Mouse (Mus musculus) olfactory bulb, adult 2 months (tissue): ENCODE measurements around the gene Olfr920. TPM values are rescaled to one million over a fixed set of nuclear protein-coding genes. Genes with fewer than 3 reads are reported as not detected.

Experiments
- H3K27ac ChIP-seq: fragments of 200-500 bp; 2 replicates; pipeline ENCODE4 v1.5.1; 2012; ENCODE audit warnings: low read depth, low read length; ENCODE audit not compliant: insufficient read depth
- H3K4me1 ChIP-seq: fragments of 200-500 bp; 2 replicates; pipeline ENCODE4 v1.6.1; 2012; ENCODE audit warnings: low read length; ENCODE audit not compliant: control insufficient read depth, insufficient read depth
- H3K4me3 ChIP-seq: fragments of 200-500 bp; 2 replicates; pipeline ENCODE4 v1.5.1; 2012; ENCODE audit warnings: mild to moderate bottlenecking, low read depth, low read length, moderate library complexity; ENCODE audit not compliant: insufficient read depth
- CTCF ChIP-seq: fragments of 200-500 bp; IDR thresholded peaks from 2 replicates; pipeline ENCODE4 v1.5.1; 2012; ENCODE audit warnings: low read depth, mild to moderate bottlenecking, low read length, moderate library complexity; ENCODE audit not compliant: insufficient read depth
- POLR2A ChIP-seq: fragments of 200-500 bp; IDR thresholded peaks from 2 replicates; pipeline ENCODE4 v1.6.1; 2012; ENCODE audit warnings: mild to moderate bottlenecking, low read depth, low read length, moderate library complexity; ENCODE audit not compliant: insufficient read depth
- polyA plus RNA-seq: library from polyadenylated mRNA; stranded (reverse); fragments of >200 nt; gene quantifications from 2 replicates; pipeline ENCODE4 v1.2.4, GENCODE M21; 2012; ENCODE audit warnings: low replicate concordance; ENCODE audit not compliant: missing spikeins, insufficient read depth, insufficient read length

The Olfr920 gene
- polyA plus RNA-seq, 1 experiment: not detected

DNA sequence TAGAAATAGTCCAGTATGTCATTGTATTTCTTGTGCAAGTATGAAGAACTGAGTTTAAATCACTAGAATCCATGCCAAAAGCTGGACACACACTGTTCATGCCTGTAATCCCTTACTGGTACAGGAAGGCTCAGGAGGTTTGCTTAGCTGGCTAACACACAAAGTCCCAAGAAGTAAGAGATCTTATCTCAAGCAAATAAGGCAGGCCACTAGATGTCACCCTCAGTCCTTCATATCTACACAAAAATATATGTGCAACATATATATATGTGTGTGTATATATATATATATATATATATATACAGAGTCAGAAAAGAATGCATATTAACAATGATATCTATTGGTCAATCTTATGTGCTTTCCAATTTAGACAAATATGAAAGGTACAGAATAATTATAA lies 53.6 kb downstream of the Olfr920 start:
- TF ChIP-seq CTCF: no peak
- TF ChIP-seq POLR2A: no peak
- no peak overlapping the region for H3K4me3 ChIP-seq
- H3K4me1 ChIP-seq: no peaks in the 10 kb centered on the region
- no peak overlapping the region for H3K27ac ChIP-seq

Other genes starting within 250 kb of the Olfr920 start
- not detected in 2 replicates for gene Olfr911-ps1, start 230.7 kb upstream of the Olfr920 start, polyA plus RNA-seq
- not detected in 2 replicates for gene Olfr910, start 214.4 kb upstream of the Olfr920 start, polyA plus RNA-seq
- gene Olfr912, start 172.1 kb upstream of the Olfr920 start, polyA plus RNA-seq: not detected in 2 replicates
- not detected in 2 replicates for gene Olfr913, start 159.5 kb upstream of the Olfr920 start, polyA plus RNA-seq
- gene Olfr914, start 147.2 kb upstream of the Olfr920 start, polyA plus RNA-seq: not detected in 2 replicates
- gene Olfr916, start 92.4 kb upstream of the Olfr920 start, polyA plus RNA-seq: not detected in 2 replicates
- not detected in 2 replicates for gene Olfr917, start 86.5 kb upstream of the Olfr920 start, polyA plus RNA-seq
- gene Olfr918, start 77.7 kb upstream of the Olfr920 start, polyA plus RNA-seq: not detected in 2 replicates
- gene Olfr919, start 48.6 kb upstream of the Olfr920 start, polyA plus RNA-seq: not detected in 2 replicates
- not detected in 2 replicates for gene Vwa5a, start 34.0 kb upstream of the Olfr920 start, polyA plus RNA-seq
- gene Olfr921, start 20.8 kb downstream of the Olfr920 start, polyA plus RNA-seq: not detected in 2 replicates
- gene Olfr922, start 62.3 kb downstream of the Olfr920 start, polyA plus RNA-seq: not detected in 2 replicates
- not detected in 2 replicates for gene Olfr923, start 74.2 kb downstream of the Olfr920 start, polyA plus RNA-seq
- gene Olfr924, start 92.2 kb downstream of the Olfr920 start, polyA plus RNA-seq: not detected in 2 replicates
- gene Olfr26, start 102.8 kb downstream of the Olfr920 start, polyA plus RNA-seq: not detected in 2 replicates
- not detected in 2 replicates for gene Olfr926, start 124.8 kb downstream of the Olfr920 start, polyA plus RNA-seq
- gene Olfr930, start 177.5 kb downstream of the Olfr920 start, polyA plus RNA-seq: not detected in 2 replicates
- gene Olfr933, start 220.0 kb downstream of the Olfr920 start, polyA plus RNA-seq: not detected in 2 replicates
- gene Olfr934, start 236.0 kb downstream of the Olfr920 start, polyA plus RNA-seq: not detected in 2 replicates
- gene Olfr935, start 247.4 kb downstream of the Olfr920 start, polyA plus RNA-seq: not detected in 2 replicates